Mouse (Mus musculus) midbrain, postnatal 0 days (tissue): ENCODE measurements around the gene Spi1. TPM values are rescaled to one million over a fixed set of nuclear protein-coding genes. Genes with fewer than 3 reads are reported as not detected.

Source experiments
- ATAC-seq: fragments of 200-750 bp; cut with Nextera tagmentation; 2 replicates; pipeline ENCODE4 v1.8.0; 2017; ENCODE audit warnings: moderate number of reproducible peaks, mild to moderate bottlenecking, moderate TSS enrichment, moderate library complexity; ENCODE audit not compliant: low FRiP score
- DNase-seq: peaks from one replicate; pipeline ENCODE4 v3.0.0-alpha.2; 2015; ENCODE audit warnings: low spot score
- H3K27ac ChIP-seq: fragments of 300-500 bp; sonication (generic); 2 replicates; pipeline ENCODE4 v1.5.1; 2014; ENCODE audit warnings: low read depth, mild to moderate bottlenecking, low read length, mixed read lengths
- H3K27me3 ChIP-seq: fragments of 300-500 bp; sonication (generic); 2 replicates; pipeline ENCODE4 v1.6.1; 2014; ENCODE audit warnings: low read length, control low read depth, mixed read lengths; ENCODE audit not compliant: insufficient read depth
- H3K36me3 ChIP-seq: fragments of 300-500 bp; sonication (generic); 2 replicates; pipeline ENCODE4 v1.6.1; 2014; ENCODE audit warnings: low read length, control low read depth, mixed read lengths; ENCODE audit not compliant: insufficient read depth
- H3K4me1 ChIP-seq: fragments of 300-500 bp; sonication (generic); 2 replicates; pipeline ENCODE4 v1.6.1; 2014; ENCODE audit warnings: mild to moderate bottlenecking, control low read depth, antibody characterized with exemption, low read length, mixed read lengths; ENCODE audit not compliant: insufficient read depth
- H3K4me2 ChIP-seq: fragments of 300-500 bp; sonication (generic); 2 replicates; pipeline ENCODE4 v1.6.1; 2014; ENCODE audit warnings: low read depth, mild to moderate bottlenecking, low read length, mixed read lengths; ENCODE audit not compliant: poor library complexity, severe bottlenecking
- H3K4me3 ChIP-seq: fragments of 300-500 bp; sonication (generic); 2 replicates; pipeline ENCODE4 v1.5.1; 2014; ENCODE audit warnings: low read depth, mild to moderate bottlenecking, low read length, moderate library complexity
- H3K9ac ChIP-seq: fragments of 300-500 bp; sonication (generic); replicated peaks from 2 replicates; pipeline ENCODE4 v1.6.1; 2014; ENCODE audit warnings: mild to moderate bottlenecking, low read length, moderate library complexity, mixed read lengths; ENCODE audit not compliant: poor library complexity, severe bottlenecking
- H3K9me3 ChIP-seq: fragments of 300-500 bp; sonication (generic); 2 replicates; pipeline ENCODE4 v1.6.1; 2016; ENCODE audit warnings: low read length, control low read depth
- CTCF ChIP-seq: IDR thresholded peaks from 2 replicates; pipeline ENCODE4 v1.5.1; 2016; ENCODE audit warnings: antibody characterized with exemption, mild to moderate bottlenecking
- WGBS: fragments of 180-500 bp; shearing (Covaris S2); extraction: QIAGEN DNeasy Blood & Tissue Kit; methylation state at CpG from one replicate; pipeline ENCODE4 v1.1.7; 2014; 5-methylcytosine and 5-hydroxymethylcytosine counted together
- polyA plus RNA-seq: library from polyadenylated mRNA; unstranded; fragments of >200 nt; fragmentation: Nextera tagmentation; extraction: Ambion mirVana; gene quantifications from 2 replicates; pipeline ENCODE4 v1.2.1, GENCODE M21; 2015
- total RNA-seq: library from RNA; depleted of rRNA; stranded (reverse); fragments of >200 nt; gene quantifications from 2 replicates; pipeline ENCODE4 v1.2.3, GENCODE M21; 2014

Spi1 gene
- total and polyA plus RNA-seq, 2 experiments from 2014 or later = 4.2 to 10.0 TPM

DNA sequence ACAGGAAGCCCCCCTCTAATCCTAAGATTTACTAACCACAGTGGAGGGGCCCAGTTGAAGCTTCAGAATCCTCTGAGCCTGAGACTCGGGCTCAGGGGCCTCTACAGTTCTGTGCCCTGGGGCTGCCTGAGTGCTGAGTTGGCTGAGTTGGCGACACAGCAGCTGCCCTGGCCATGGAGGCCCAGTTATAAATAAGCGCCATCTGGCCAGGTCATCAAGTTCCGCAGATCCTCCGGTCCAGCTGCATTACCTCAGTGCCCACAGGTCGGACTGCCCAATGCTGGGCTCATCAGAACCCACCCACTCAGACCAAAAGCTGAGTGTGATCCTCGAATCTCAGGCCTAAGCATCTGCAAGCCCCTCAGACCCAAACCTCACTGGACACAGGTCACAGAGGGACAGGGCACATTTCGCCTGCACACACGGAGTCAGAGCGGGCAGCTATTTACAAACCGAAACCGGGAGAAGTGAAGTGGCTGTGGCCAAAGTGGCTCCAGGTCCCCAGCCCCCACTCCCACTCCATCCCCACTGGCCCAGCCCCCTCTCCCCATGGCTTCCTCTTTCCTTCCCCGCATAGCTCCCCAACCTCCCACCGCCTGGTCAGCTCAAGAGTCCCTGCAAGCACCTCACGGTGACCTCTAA lies 2.1 kb downstream of the Spi1 start:
- Histone ChIP-seq H3K4me3 (no peak overlapping the region), H3K4me1 (no peaks in the 10 kb centered on the region), H3K27ac (no peak overlapping the region), H3K4me2 (no peak overlapping the region), H3K27me3 (no peaks in the 10 kb centered on the region), H3K9me3 (no peaks in the 10 kb centered on the region), H3K9ac (no peak overlapping the region), H3K36me3 (no peaks in the 10 kb centered on the region)
- ATAC-seq (no peak), DNase-seq (no peak)
- WGBS = 86% methylated on average over 15 of the region's 15 CpGs
- no peak for TF ChIP-seq CTCF

DNA sequence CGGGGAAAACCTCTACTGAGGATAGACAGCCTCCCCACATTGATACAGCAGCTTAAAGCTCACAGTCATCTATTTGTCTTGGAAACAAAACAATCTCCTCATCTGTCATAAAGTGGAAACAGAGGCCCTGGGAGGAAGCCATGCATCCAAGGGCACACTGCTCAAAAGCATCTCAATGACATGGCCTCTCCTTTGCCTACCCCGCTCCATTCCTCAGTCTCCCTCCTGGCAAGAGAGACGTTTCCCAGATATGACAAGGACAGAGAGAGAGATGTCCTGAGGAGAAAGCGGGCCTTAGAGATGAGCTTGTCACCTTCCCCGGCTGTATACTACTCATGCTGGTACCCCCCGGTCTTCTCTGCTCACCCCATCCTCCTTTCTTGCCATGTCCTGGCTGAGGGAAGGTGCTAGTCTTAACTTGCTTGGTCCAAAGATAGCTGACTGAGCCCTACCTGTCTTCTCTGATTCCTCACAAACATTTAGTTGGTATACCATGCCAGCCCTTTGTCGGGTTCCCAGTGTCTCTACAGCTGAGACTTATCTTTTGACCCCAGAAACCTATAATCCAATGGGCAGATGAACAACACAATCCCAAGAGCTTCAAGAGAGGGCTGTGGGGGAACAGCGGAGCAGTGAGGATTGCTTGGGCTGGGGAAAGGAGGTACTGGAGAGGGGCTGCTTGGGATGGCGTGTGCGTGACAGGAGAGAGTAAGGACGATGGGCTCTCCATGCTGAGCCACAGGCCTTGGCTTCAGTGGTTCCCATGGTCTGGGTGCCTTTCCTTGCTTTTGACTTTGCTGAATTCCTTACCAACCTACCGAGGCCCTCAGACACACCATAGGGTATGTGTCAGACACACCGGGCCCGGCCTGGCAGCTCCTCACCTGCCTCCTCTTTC lies 3.6 kb downstream of the Spi1 start:
- Histone ChIP-seq H3K27me3 (no peaks in the 10 kb centered on the region), H3K36me3 (no peaks in the 10 kb centered on the region), H3K9me3 (no peaks in the 10 kb centered on the region), H3K4me3 (no peak overlapping the region), H3K9ac (no peak overlapping the region), H3K4me1 (no peaks in the 10 kb centered on the region), H3K4me2 (no peak overlapping the region), H3K27ac (no peak overlapping the region)
- 87% methylated on average over 14 of the region's 14 CpGs for WGBS
- DNase-seq (no peak), ATAC-seq (no peak)
- no peak for TF ChIP-seq CTCF

DNA sequence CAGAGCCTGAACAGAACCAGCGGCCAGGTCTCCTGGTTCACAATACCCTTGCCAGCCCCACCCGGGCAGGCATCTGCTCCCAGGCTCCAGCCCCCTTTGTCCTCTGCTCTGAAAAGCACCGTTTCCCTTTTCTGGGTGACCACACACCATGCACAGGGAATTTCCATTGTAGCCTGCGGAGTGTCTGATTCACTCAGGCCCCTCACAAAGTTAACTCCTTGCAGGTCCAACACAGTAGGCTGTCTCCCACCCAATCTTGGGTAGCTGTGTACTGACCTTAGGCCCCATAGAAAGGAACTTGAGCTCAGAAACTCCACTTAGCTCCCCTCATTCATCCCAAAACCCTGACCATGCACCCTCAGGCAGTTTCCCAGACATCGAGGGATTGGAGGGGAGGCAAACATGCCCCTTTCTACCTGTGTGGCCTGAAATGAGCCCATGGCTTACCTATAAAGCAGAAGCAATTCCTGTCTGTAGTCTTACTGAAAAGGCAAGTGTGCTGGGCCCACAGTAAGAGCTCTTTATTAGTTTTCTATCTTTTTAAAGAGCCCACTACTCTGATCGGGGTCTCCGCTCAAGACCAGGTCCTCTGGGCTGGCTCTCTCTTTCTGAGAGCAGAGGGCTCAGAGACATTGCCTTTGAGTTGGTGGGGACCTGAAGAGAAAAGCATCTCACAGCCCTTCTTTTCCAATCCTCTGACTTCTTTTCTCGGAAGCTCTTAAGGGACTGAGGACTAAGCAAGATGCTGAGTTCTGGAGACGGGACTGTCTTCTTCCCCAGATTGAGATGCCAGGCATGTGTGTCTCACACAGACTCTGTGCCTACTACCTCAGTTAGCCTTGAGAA lies 4.4 kb downstream of the Spi1 start:
- Histone ChIP-seq H3K9me3 (no peaks in the 10 kb centered on the region), H3K4me2 (no peak overlapping the region), H3K4me1 (no peaks in the 10 kb centered on the region), H3K27ac (no peak overlapping the region), H3K9ac (no peak overlapping the region), H3K27me3 (no peaks in the 10 kb centered on the region), H3K36me3 (no peaks in the 10 kb centered on the region), H3K4me3 (no peak overlapping the region)
- ATAC-seq (no peak), DNase-seq (no peak)
- no peak for TF ChIP-seq CTCF
- 63% methylated on average over 9 of the region's 9 CpGs for WGBS

DNA sequence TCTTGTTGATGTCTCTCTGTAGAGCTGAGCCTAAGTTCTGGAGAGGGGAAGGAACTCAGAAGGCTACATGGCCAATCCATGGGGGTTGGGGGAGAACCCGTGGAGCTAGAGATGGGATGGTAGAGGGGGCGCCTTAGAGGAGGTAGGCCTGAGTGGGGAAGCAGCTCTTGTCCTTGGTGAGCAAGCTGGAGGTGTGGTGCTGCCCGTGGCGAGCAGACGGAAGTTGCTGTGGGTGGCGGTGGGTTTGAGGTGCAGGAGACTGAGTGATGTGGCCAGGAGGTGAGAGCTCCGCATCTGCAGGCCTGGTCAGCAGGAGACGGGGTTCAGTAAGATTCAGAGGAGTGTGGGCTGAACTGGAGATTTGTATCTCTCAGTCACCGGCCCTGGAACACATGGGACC lies 5.3 kb downstream of the Spi1 start:
- no peaks in the 10 kb centered on the region for H3K4me1 ChIP-seq
- no peaks in the 10 kb centered on the region for H3K27me3 ChIP-seq
- TF ChIP-seq CTCF = no peak
- ATAC-seq = no peak
- no peaks in the 10 kb centered on the region for H3K9me3 ChIP-seq
- H3K4me3 ChIP-seq = no peak overlapping the region
- no peak for DNase-seq
- no peaks in the 10 kb centered on the region for H3K36me3 ChIP-seq
- no peak overlapping the region for H3K4me2 ChIP-seq
- H3K9ac ChIP-seq = no peak overlapping the region
- 90% methylated on average over 9 of the region's 9 CpGs for WGBS
- no peak overlapping the region for H3K27ac ChIP-seq

DNA sequence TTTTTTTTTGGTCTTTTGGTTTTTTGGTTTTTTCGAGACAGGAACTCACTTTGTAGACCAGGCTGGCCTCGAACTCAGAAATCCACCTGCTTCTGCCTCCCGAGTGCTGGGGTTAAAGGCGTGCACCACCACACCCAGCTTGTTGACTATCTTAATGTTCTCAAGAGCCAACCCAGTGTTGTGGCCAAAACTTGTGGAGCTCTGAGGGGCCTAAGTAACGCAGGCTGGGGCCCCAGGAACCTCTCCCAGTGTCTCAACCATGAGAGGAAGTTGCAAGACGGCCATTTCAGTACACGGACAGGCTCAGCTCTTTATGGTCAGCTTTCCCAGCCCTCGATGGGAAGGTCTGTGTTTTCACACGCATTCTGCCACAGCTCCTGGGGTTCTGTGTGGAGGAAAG lies 6.8 kb downstream of the Spi1 start:
- ATAC-seq (no peak), DNase-seq (no peak)
- no peaks in the 10 kb centered on the region for H3K4me1 ChIP-seq
- no peak for TF ChIP-seq CTCF
- H3K9me3 ChIP-seq = no peaks in the 10 kb centered on the region
- no peak overlapping the region for H3K4me2 ChIP-seq
- H3K27me3 ChIP-seq = no peaks in the 10 kb centered on the region
- 81% methylated on average over 9 of the region's 9 CpGs for WGBS
- H3K4me3 ChIP-seq = no peak overlapping the region
- no peaks in the 10 kb centered on the region for H3K36me3 ChIP-seq
- H3K9ac ChIP-seq = no peak overlapping the region
- no peak overlapping the region for H3K27ac ChIP-seq
